Mouse (Mus musculus): Measurements from ENCODE around the gene Stx7. TPM values are rescaled to one million over a fixed set of nuclear protein-coding genes. Genes with fewer than 3 reads are reported as not detected.
"Not testable (repeated sequence)": the region's sequence is repeated elsewhere in the genome, so short reads cannot be mapped to it uniquely, and the experiment has no call there.

Stx7 gene
- 146 and 147 TPM in 2 replicates for polyA plus RNA-seq (2012; rRNA removed)

DNA sequence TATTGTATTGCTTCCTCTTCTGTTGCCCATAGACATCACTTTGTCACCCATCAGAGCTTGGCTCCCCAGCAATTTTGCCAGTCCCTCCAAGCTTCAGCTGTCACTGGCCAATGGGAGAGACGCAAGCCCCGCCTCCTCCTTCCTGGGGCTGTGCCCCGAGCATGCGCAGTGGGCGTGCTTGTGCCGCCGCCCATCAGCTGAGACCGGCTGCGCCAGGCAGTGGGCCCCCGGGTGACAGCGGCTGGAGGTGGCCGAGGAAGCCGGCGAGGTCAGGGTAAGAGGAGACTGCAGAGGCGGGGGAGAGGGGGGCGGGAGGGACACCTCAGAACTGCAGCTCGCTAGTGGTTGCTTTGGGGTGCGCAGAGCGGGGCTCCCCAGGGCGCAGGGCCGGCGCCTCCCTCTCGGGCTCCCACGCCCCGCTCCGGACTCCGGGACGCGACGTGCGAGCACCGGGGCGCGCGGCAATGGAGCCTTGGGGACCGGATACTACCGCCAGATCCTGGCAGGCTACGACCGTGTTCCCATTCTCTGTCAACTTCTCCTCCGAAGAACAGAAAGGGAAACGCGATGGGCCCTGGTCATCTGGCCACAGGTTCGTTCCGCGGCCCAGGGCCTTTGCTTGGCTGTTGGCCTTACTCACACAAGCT is at the start of gene Stx7:
Gene Stx7 (plus strand): TSS at position 168 of the 647 bp plus-strand sequence.
- peak; percentile 93 to 94 for DNase-seq
- TF ChIP-seq CTCF (IDR thresholded peaks at IDR 0.05; ENCODE audit: borderline replicate concordance, insufficient read depth, low read depth, low read length): no peak
- TF ChIP-seq POLR2A (IDR thresholded peaks at IDR 0.05; ENCODE audit: borderline replicate concordance, insufficient read depth, low read length): peak; percentile 85
- H3K4me1 ChIP-seq (ENCODE audit: control insufficient read depth, insufficient read depth, low read length): peaks cover 4% of the 10 kb centered on the region; the same call in 1 of the 2 replicates
- WGBS: under 1% methylated on average over 45 of the region's 45 CpGs
- H3K27me3 ChIP-seq (ENCODE audit: control insufficient read depth, insufficient read depth, low read length): no peaks in the 10 kb centered on the region
- peak within 1 kb of the TSS; percentile 98 for H3K4me3 ChIP-seq (replicated peaks; ENCODE audit: insufficient read depth, low read depth, low read length)
- peak within 1 kb of the TSS; percentile 15 for H3K27ac ChIP-seq (ENCODE audit: insufficient read depth, low read length)

- 93% methylated on average over 1 of the region's 3 CpGs for WGBS
- not testable (repeated sequence) for H3K27ac ChIP-seq (ENCODE audit: insufficient read depth, low read length); H3K27me3 ChIP-seq (ENCODE audit: control insufficient read depth, insufficient read depth, low read length); DNase-seq; H3K4me3 ChIP-seq (replicated peaks; ENCODE audit: insufficient read depth, low read depth, low read length); H3K4me1 ChIP-seq (ENCODE audit: control insufficient read depth, insufficient read depth, low read length)
Measured at GRCm38 (mm10) chr10:24101812-24102211, 47.3 kb upstream of the Stx7 start, which contains the start of gene Taar8c. Gene Taar8c, minus strand, starts transcription at chr10:24101912.

- H3K27ac ChIP-seq (ENCODE audit: insufficient read depth, low read length); H3K4me1 ChIP-seq (ENCODE audit: control insufficient read depth, insufficient read depth, low read length); H3K27me3 ChIP-seq (ENCODE audit: control insufficient read depth, insufficient read depth, low read length); DNase-seq; H3K4me3 ChIP-seq (replicated peaks; ENCODE audit: insufficient read depth, low read depth, low read length): not testable (repeated sequence)
- WGBS: 45% methylated on average over 1 of the region's 1 CpGs
Measured at GRCm38 (mm10) chr10:24103299-24103698, 45.8 kb upstream of the Stx7 start.

- 82% methylated on average over 5 of the region's 5 CpGs for WGBS
- TF ChIP-seq POLR2A (IDR thresholded peaks at IDR 0.05; ENCODE audit: borderline replicate concordance, insufficient read depth, low read length) (no peak), CTCF (IDR thresholded peaks at IDR 0.05; ENCODE audit: borderline replicate concordance, insufficient read depth, low read depth, low read length) (no peak)
Measured at GRCm38 (mm10) chr10:24107747-24108146, 41.4 kb upstream of the Stx7 start.

DNA sequence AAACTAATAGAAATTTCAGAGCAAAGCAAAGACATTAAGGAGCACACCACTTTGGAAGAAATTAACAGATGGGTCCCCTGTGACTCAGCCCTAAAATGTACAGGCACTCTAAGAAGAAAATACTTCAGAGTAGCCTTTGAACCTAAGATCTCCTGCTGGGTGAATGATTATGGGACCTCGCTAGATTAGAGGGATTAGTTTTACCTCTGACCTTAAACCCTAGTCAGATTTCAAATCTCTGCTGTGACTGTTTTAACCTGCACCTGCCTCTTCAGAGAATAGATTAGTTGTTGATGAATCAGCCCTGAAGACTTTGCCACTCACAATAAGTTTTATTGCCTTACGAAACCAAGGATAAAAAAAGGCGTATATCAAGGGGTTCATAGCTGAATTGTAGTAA is 40.9 kb upstream of the Stx7 start:
- H3K27me3 ChIP-seq (ENCODE audit: control insufficient read depth, insufficient read depth, low read length): no peaks in the 10 kb centered on the region
- WGBS: 72% methylated on average over 3 of the region's 3 CpGs
- no peaks in the 10 kb centered on the region for H3K4me1 ChIP-seq (ENCODE audit: control insufficient read depth, insufficient read depth, low read length)
- no peak overlapping the region for H3K4me3 ChIP-seq (replicated peaks; ENCODE audit: insufficient read depth, low read depth, low read length)
- DNase-seq: no peak
- no peak for TF ChIP-seq CTCF (IDR thresholded peaks at IDR 0.05; ENCODE audit: borderline replicate concordance, insufficient read depth, low read depth, low read length)
- no peak for TF ChIP-seq POLR2A (IDR thresholded peaks at IDR 0.05; ENCODE audit: borderline replicate concordance, insufficient read depth, low read length)
- no peak overlapping the region for H3K27ac ChIP-seq (ENCODE audit: insufficient read depth, low read length)

More at GRCm38 (mm10) chr10:24107747-24108146, 41.4 kb upstream of the Stx7 start:
- no peaks in the 10 kb centered on the region for H3K27me3 ChIP-seq (ENCODE audit: control insufficient read depth, insufficient read depth, low read length)
- DNase-seq: no peak
- no peak overlapping the region for H3K4me3 ChIP-seq (replicated peaks; ENCODE audit: insufficient read depth, low read depth, low read length)
- H3K27ac ChIP-seq (ENCODE audit: insufficient read depth, low read length): no peak overlapping the region
- no peaks in the 10 kb centered on the region for H3K4me1 ChIP-seq (ENCODE audit: control insufficient read depth, insufficient read depth, low read length)

DNA sequence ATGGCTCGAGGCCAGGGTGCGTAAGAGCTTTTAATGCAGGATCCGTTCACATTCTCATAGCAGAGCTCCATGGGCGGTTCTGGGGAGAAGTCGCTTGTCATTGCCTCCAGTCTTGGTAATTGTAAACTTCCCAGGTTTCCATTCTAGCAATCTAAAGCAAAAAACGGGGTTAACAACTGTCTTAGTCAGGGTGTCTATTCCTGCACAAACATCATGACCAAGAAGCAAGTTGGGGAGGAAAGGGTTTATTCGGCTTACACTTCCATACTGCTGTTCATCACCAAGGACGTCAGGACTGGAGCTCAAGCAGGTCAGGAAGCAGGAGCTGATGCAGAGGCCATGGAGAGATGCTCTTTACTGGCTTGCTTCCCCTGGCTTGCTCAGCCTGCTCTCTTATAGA is 39.7 kb upstream of the Stx7 start, which contains the start of gene Taar9:
Gene Taar9 (minus strand): TSS at position 101 of the 400 bp plus-strand sequence.
- H3K27ac ChIP-seq (ENCODE audit: insufficient read depth, low read length); H3K4me3 ChIP-seq (replicated peaks; ENCODE audit: insufficient read depth, low read depth, low read length); H3K4me1 ChIP-seq (ENCODE audit: control insufficient read depth, insufficient read depth, low read length); H3K27me3 ChIP-seq (ENCODE audit: control insufficient read depth, insufficient read depth, low read length); DNase-seq: not testable (repeated sequence)
- WGBS: 71% methylated on average over 8 of the region's 8 CpGs

GRCm38 (mm10) chr10:24111116-24111778 is 37.9 kb upstream of the Stx7 start:
- peak; percentile 10 to 37 for DNase-seq
- TF ChIP-seq CTCF (IDR thresholded peaks at IDR 0.05; ENCODE audit: borderline replicate concordance, insufficient read depth, low read depth, low read length) (peak; percentile 47; the same call in 1 of the 2 replicates), POLR2A (IDR thresholded peaks at IDR 0.05; ENCODE audit: borderline replicate concordance, insufficient read depth, low read length) (no peak)
- H3K4me1 ChIP-seq (ENCODE audit: control insufficient read depth, insufficient read depth, low read length): no peaks in the 10 kb centered on the region

DNA sequence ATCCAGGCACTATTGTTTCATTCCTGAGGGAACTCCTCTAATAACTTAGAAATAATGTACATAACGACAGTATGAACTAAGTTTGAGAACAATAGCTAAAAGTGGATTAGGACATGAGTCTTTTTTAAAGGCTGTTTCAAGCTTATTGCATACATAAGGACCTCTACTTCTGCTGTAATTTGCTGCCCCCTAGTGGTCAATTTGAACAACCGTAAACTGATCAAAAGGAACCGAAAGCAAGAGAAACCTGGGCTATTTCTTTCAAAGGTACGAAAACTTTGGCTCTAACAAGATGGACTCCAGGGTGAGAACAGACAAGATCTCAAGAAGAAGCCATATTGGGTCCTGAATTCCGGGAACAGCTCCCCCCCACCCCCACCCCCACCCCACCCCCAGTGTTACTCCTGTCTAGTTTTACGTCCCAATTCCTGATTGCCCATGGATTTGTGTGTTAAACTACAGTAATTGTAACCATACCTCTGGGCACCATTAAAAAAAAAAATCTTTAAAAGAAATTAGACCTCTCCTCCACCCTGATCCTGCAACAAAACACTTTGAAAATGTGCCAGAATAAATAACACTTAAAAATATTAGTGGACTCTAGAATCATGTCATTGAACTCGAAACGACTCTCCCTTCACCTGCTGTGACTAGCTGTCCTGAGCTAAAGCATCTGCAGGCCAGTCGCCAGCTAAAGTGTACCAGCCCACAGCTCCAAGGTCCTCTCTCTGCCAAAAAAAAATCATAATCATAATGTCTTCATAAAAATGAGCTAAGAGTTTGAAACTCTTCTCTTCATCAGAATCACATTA is 17.4 kb upstream of the Stx7 start:
- 14% methylated on average over 9 of the region's 9 CpGs for WGBS
- H3K27me3 ChIP-seq (ENCODE audit: control insufficient read depth, insufficient read depth, low read length): no peaks in the 10 kb centered on the region
- DNase-seq: peak; percentile 18 to 57
- no peaks in the 10 kb centered on the region for H3K4me1 ChIP-seq (ENCODE audit: control insufficient read depth, insufficient read depth, low read length)
- no peak overlapping the region for H3K27ac ChIP-seq (ENCODE audit: insufficient read depth, low read length)
- TF ChIP-seq CTCF (IDR thresholded peaks at IDR 0.05; ENCODE audit: borderline replicate concordance, insufficient read depth, low read depth, low read length) (peak; percentile 49), POLR2A (IDR thresholded peaks at IDR 0.05; ENCODE audit: borderline replicate concordance, insufficient read depth, low read length) (no peak)
- H3K4me3 ChIP-seq (replicated peaks; ENCODE audit: insufficient read depth, low read depth, low read length): no peak overlapping the region

More at GRCm38 (mm10) chr10:24111116-24111778, 37.9 kb upstream of the Stx7 start:
- Histone ChIP-seq H3K27me3 (ENCODE audit: control insufficient read depth, insufficient read depth, low read length) (no peaks in the 10 kb centered on the region), H3K4me3 (replicated peaks; ENCODE audit: insufficient read depth, low read depth, low read length) (no peak overlapping the region), H3K27ac (ENCODE audit: insufficient read depth, low read length) (no peak overlapping the region)
- 45% methylated on average over 6 of the region's 6 CpGs for WGBS
